Mouse (Mus musculus): ENCODE data around the gene Lrmda. TPM values are rescaled to one million over a fixed set of nuclear protein-coding genes. Genes with fewer than 3 reads are reported as not detected.

Lrmda gene
- total and polyA plus RNA-seq, 2 experiments from 2014 or later = 0.18 TPM; not detected in 1

DNA sequence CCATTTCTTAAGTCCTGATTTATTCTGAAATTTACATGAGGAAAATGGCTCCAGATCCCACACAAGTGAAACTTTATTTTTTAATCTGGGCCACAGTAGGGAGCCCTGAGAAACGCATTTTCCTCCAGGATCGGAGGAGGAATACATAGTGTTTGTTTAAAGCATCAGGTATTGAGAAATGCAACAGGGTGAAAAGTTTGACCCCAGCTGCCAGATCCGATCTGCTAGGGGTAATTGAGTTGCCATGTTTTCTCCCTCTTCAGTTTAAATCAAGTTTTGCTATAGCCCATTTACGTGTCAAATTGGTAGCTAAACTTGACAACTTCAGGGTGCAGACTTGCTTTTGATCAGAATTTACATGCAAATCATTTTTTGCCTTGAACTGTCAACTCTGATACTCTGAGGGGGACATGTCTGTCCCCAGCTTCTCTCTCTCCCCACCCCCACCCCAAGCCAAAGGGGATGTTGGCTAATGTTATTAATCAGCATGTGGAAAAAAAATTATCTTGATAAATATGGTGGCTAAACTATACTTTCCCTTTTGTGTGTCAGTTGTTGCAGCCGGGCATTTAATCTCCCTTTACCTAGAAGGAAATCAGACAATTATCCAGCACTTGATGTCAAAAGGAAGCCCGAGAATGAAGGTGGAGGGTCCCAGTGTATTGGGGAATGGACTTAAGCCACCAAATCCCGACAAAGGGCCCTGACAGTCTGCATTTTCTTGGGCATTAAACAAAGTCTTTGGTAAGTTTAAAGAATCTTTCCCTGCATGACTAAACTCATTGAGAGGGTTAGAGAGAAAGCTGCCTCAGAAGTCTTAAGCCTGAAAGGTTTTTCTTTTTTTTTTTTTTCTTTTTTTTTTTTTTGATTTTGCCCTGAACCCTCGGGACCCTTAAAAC is 94.2 kb downstream of the Lrmda start:
- no peak overlapping the region for H3K27ac ChIP-seq (ENCODE audit: low read depth, low read length)
- no peak overlapping the region for H3K4me2 ChIP-seq (ENCODE audit: low read depth)
- no peaks in the 10 kb centered on the region for H3K9me3 ChIP-seq (ENCODE audit: low read length)
- WGBS = 14% methylated on average over 8 of the region's 8 CpGs
- DNase-seq (no peak), ATAC-seq (no peak)
- no peak overlapping the region for H3K4me3 ChIP-seq (ENCODE audit: low read depth, low read length)
- no peaks in the 10 kb centered on the region for H3K27me3 ChIP-seq (ENCODE audit: insufficient read depth, low read length)
- peaks cover 9% of the 10 kb centered on the region for H3K4me1 ChIP-seq (ENCODE audit: insufficient read depth)
- H3K9ac ChIP-seq = no peak overlapping the region
- no peak for TF ChIP-seq CTCF (IDR thresholded peaks at IDR 0.05; ENCODE audit: low read depth)
- H3K36me3 ChIP-seq (ENCODE audit: insufficient read depth) = no peaks in the 10 kb centered on the region

DNA sequence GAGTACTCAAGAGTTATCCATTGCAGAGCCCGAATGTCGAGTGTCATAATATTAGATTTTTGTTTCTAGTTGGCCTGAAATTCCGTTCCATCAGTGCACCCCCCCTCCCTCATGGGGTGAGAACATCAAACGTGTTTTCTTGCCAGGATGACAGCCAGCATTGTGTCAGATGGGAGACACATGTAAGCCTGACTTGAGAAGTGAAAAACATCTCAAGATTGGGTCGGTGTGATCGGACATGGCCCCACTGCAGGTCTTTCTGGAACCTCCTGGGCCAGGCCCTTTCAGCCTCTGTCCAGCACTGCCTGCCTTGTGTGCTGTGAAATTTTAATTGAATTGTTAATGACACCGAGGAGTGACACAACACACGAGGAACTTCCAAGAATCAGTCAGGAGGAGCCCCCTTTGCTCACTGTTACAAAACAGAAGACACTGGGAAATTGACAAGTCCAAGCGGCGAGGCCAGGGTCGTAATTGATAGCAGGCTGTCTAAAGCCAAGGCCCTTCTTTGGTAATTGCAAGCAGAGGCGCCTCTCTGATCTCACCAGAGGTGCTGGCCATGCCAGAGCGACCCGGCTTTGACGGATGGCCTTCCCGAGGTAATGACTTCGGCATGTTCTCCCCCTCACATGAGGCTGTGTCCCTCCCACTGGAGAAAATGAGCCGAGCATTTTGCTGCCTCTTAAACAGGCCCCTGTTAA is 95.3 kb downstream of the Lrmda start:
- H3K36me3 ChIP-seq (ENCODE audit: insufficient read depth) = no peaks in the 10 kb centered on the region
- TF ChIP-seq CTCF (IDR thresholded peaks at IDR 0.05; ENCODE audit: low read depth) = no peak
- H3K4me3 ChIP-seq (ENCODE audit: low read depth, low read length) = no peak overlapping the region
- ATAC-seq = no peak
- H3K27ac ChIP-seq (ENCODE audit: low read depth, low read length) = no peak overlapping the region
- H3K4me1 ChIP-seq (ENCODE audit: insufficient read depth) = peaks cover 9% of the 10 kb centered on the region
- H3K9ac ChIP-seq = no peak overlapping the region
- H3K9me3 ChIP-seq (ENCODE audit: low read length) = no peaks in the 10 kb centered on the region
- DNase-seq = no peak
- WGBS = 14% methylated on average over 18 of the region's 18 CpGs
- H3K4me2 ChIP-seq (ENCODE audit: low read depth) = no peak overlapping the region
- H3K27me3 ChIP-seq (ENCODE audit: insufficient read depth, low read length) = no peaks in the 10 kb centered on the region

DNA sequence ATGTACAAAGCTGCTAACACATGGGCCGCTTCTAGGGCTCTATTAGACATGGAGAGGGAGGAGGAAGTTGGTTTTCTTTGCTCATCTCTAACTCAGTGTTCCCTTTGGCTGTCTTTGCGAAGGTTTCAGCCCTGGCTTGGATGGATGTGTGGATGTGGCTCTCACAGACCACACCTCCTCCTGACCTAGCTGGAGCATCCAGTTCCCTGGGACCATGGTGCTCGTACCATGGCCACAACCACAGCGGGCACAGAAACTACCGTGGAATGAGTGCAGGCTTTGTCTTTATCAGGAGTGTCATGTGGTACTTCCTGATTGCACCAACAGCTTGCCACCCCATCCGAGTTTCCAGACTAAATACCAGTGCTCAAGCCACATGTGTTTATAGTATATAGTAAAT is 98.6 kb downstream of the Lrmda start:
- H3K27me3 ChIP-seq (ENCODE audit: insufficient read depth, low read length) = no peaks in the 10 kb centered on the region
- H3K9me3 ChIP-seq (ENCODE audit: low read length) = no peaks in the 10 kb centered on the region
- no peak for TF ChIP-seq CTCF (IDR thresholded peaks at IDR 0.05; ENCODE audit: low read depth)
- 88% methylated on average over 6 of the region's 6 CpGs for WGBS
- peaks cover 9% of the 10 kb centered on the region for H3K4me1 ChIP-seq (ENCODE audit: insufficient read depth)
- no peak overlapping the region for H3K4me3 ChIP-seq (ENCODE audit: low read depth, low read length)
- H3K4me2 ChIP-seq (ENCODE audit: low read depth) = no peak overlapping the region
- no peaks in the 10 kb centered on the region for H3K36me3 ChIP-seq (ENCODE audit: insufficient read depth)
- no peak for DNase-seq
- H3K27ac ChIP-seq (ENCODE audit: low read depth, low read length) = no peak overlapping the region
- no peak for ATAC-seq
- H3K9ac ChIP-seq = no peak overlapping the region

DNA sequence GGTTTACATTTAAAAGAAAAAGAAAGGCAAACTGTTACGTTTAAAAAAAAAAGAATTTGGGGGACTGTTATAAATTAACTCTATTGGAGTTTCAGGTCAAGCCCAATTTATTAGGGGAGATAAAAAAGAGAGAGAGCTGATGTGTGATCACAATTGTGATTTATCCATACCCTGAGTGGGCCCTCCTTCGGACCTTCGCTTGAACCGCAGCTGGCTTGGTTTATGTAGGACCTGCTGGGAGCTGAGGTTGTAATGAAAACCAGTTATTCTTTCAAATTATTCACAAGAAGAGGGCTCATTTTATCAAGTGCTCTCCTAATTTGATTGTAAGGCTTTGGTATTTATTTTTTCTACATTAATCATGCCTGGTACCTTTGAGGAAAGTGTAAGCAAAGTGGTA is 99.0 kb downstream of the Lrmda start:
- DNase-seq (no peak), ATAC-seq (no peak)
- Histone ChIP-seq H3K9ac (no peak overlapping the region), H3K27me3 (ENCODE audit: insufficient read depth, low read length) (no peaks in the 10 kb centered on the region), H3K36me3 (ENCODE audit: insufficient read depth) (no peaks in the 10 kb centered on the region), H3K4me2 (ENCODE audit: low read depth) (no peak overlapping the region), H3K9me3 (ENCODE audit: low read length) (no peaks in the 10 kb centered on the region), H3K4me1 (ENCODE audit: insufficient read depth) (peaks cover 9% of the 10 kb centered on the region), H3K4me3 (ENCODE audit: low read depth, low read length) (no peak overlapping the region), H3K27ac (ENCODE audit: low read depth, low read length) (no peak overlapping the region)
- WGBS = 86% methylated on average over 4 of the region's 4 CpGs
- no peak for TF ChIP-seq CTCF (IDR thresholded peaks at IDR 0.05; ENCODE audit: low read depth)

DNA sequence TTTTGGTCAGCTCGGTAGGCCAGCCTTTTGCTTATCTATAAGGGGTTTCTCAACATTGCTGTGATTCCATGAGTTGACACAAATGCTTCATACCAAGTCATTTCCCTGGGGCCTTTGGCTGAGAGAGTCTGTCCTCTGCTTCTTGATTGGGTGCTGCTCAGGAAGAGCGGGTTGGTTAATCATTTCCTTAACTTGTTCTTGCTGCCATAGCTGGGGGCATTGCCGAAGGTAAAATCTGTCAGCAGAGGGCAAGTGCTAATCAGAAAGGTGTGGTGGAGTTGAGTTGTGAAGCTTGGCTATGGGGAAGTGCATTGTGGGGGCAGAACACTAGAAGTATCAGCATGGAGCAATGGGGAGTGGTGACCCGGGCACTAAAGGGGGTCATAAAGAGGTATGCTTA is 106.8 kb downstream of the Lrmda start:
- Histone ChIP-seq H3K4me3 (ENCODE audit: low read depth, low read length) (no peak overlapping the region), H3K36me3 (ENCODE audit: insufficient read depth) (no peaks in the 10 kb centered on the region), H3K9me3 (ENCODE audit: low read length) (no peaks in the 10 kb centered on the region), H3K27ac (ENCODE audit: low read depth, low read length) (no peak overlapping the region), H3K9ac (no peak overlapping the region), H3K27me3 (ENCODE audit: insufficient read depth, low read length) (no peaks in the 10 kb centered on the region; the same call in 1 of the 2 replicates), H3K4me1 (ENCODE audit: insufficient read depth) (no peaks in the 10 kb centered on the region), H3K4me2 (ENCODE audit: low read depth) (no peak overlapping the region)
- WGBS = 88% methylated on average over 4 of the region's 4 CpGs
- no peak for DNase-seq
- no peak for TF ChIP-seq CTCF (IDR thresholded peaks at IDR 0.05; ENCODE audit: low read depth)
- no peak for ATAC-seq

DNA sequence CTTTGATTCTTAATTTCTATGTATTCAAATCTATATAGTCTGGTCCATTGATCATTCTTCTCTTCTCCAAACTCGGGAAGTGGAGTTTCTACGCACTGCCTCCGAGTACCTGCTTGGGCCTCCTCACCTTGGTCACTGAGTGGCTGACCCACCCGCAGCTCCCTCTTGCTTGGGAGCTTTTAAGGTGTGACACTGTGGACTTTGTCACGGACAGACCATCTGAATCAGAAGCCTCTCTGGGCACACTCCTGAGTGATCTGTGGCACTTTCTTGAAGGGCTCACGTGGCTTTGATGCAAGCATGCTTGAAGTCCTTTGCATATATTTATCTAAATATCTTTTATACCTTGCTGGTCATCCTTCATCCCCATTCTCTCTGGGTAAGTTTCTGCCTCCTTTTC is 107.3 kb downstream of the Lrmda start:
- H3K27ac ChIP-seq (ENCODE audit: low read depth, low read length) = no peak overlapping the region
- no peak for TF ChIP-seq CTCF (IDR thresholded peaks at IDR 0.05; ENCODE audit: low read depth)
- no peaks in the 10 kb centered on the region; the same call in 1 of the 2 replicates for H3K27me3 ChIP-seq (ENCODE audit: insufficient read depth, low read length)
- no peaks in the 10 kb centered on the region for H3K9me3 ChIP-seq (ENCODE audit: low read length)
- no peaks in the 10 kb centered on the region for H3K4me1 ChIP-seq (ENCODE audit: insufficient read depth)
- DNase-seq = no peak
- ATAC-seq = no peak
- H3K9ac ChIP-seq = no peak overlapping the region
- H3K36me3 ChIP-seq (ENCODE audit: insufficient read depth) = no peaks in the 10 kb centered on the region
- H3K4me3 ChIP-seq (ENCODE audit: low read depth, low read length) = no peak overlapping the region
- H3K4me2 ChIP-seq (ENCODE audit: low read depth) = no peak overlapping the region
- WGBS = 91% methylated on average over 6 of the region's 6 CpGs

DNA sequence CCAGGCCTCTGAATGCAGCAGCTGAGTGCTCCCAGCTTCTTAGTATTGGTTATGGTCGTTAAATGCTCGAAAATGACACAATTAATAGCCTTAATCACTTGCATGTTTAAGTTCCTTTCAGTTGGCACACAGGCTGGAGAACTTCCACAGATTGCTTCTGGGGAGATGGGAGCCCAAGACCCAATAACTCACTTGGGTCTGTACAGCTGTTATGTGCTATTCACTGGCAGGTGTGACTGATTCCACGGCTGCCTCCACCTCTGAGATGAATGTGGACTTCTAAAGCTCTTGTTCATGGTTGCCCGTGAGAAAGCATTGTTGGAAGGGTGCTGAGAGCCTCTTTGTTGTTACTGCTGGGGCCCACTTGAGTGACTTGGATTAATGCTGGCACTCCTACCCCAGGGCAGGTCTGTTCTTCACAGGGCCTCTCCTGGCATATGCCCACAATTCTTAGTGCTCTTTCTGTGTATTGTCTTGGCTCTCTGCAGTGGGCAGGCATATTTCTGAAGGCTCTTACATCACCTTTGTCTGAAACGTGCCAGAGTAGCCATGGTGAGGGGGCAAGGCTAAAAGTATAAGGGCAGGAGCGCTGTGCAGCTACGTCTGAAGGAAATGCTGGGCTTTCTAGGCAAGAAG is 111.6 kb downstream of the Lrmda start:
- DNase-seq (no peak), ATAC-seq (no peak)
- Histone ChIP-seq H3K4me3 (ENCODE audit: low read depth, low read length) (no peak overlapping the region), H3K27me3 (ENCODE audit: insufficient read depth, low read length) (no peaks in the 10 kb centered on the region), H3K9me3 (ENCODE audit: low read length) (no peaks in the 10 kb centered on the region), H3K4me1 (ENCODE audit: insufficient read depth) (no peaks in the 10 kb centered on the region), H3K4me2 (ENCODE audit: low read depth) (no peak overlapping the region), H3K9ac (no peak overlapping the region), H3K36me3 (ENCODE audit: insufficient read depth) (no peaks in the 10 kb centered on the region), H3K27ac (ENCODE audit: low read depth, low read length) (no peak overlapping the region)
- WGBS = 36% methylated on average over 7 of the region's 7 CpGs
- TF ChIP-seq CTCF (IDR thresholded peaks at IDR 0.05; ENCODE audit: low read depth) = no peak
